Mouse (Mus musculus) embryonic facial prominence, embryonic 11.5 days (tissue): ENCODE measurements at regions not wholly inside any gene's neighbourhood (a gene's known extent, or its start where the extent isn't known, plus 50 kb on each side); places are given as distances from the start of the nearest gene placed in this dataset.

Experiments
- ATAC-seq: fragments of 200-750 bp; cut with Nextera tagmentation; replicated peaks from 2 replicates; pipeline ENCODE4 v1.8.0; 2017; ENCODE audit warnings: low read depth; ENCODE audit not compliant: insufficient number of reproducible peaks, low FRiP score, low TSS enrichment
- DNase-seq: peaks from one replicate; pipeline ENCODE4 v3.0.0-alpha.2; 2015; ENCODE audit warnings: low spot score
- H3K27ac ChIP-seq: fragments of 300-500 bp; sonication (generic); replicated peaks from 2 replicates; pipeline ENCODE4 v1.5.1; 2014; ENCODE audit warnings: mild to moderate bottlenecking, low read depth, low read length, control low read depth
- H3K27me3 ChIP-seq: fragments of 300-500 bp; sonication (generic); 2 replicates; pipeline ENCODE4 v1.6.1; 2014; ENCODE audit warnings: mild to moderate bottlenecking, low read length, moderate library complexity, mixed read lengths; ENCODE audit not compliant: control insufficient read depth, insufficient read depth
- H3K36me3 ChIP-seq: fragments of 300-500 bp; sonication (generic); replicated peaks from 2 replicates; pipeline ENCODE4 v1.6.1; 2014; ENCODE audit warnings: low read depth, mild to moderate bottlenecking, low read length, moderate library complexity, mixed read lengths; ENCODE audit not compliant: control insufficient read depth, insufficient read depth
- H3K4me1 ChIP-seq: fragments of 300-500 bp; sonication (generic); 2 replicates; pipeline ENCODE4 v1.6.1; 2014; ENCODE audit warnings: low read length, mixed read lengths; ENCODE audit not compliant: control insufficient read depth, insufficient read depth
- H3K4me2 ChIP-seq: fragments of 300-500 bp; sonication (generic); 2 replicates; pipeline ENCODE4 v1.6.1; 2014; ENCODE audit warnings: low read depth, mild to moderate bottlenecking, control low read depth, low read length, moderate library complexity
- H3K4me3 ChIP-seq: fragments of 300-500 bp; sonication (generic); 2 replicates; pipeline ENCODE4 v1.5.1; 2014; ENCODE audit warnings: low read depth, low read length, control low read depth
- H3K9ac ChIP-seq: fragments of 300-500 bp; sonication (generic); replicated peaks from 2 replicates; pipeline ENCODE4 v1.6.1; 2014; ENCODE audit warnings: mild to moderate bottlenecking, control low read depth, low read length
- H3K9me3 ChIP-seq: fragments of 300-500 bp; sonication (generic); replicated peaks from 2 replicates; pipeline ENCODE4 v1.6.1; 2016; ENCODE audit warnings: mild to moderate bottlenecking, low read length, inconsistent platforms, mixed read lengths; ENCODE audit not compliant: control insufficient read depth
- WGBS: fragments of 180-500 bp; shearing (Covaris S2); extraction: QIAGEN DNeasy Blood & Tissue Kit; methylation state at CpG from one replicate; pipeline ENCODE4 v1.1.7; 2014; 5-methylcytosine and 5-hydroxymethylcytosine counted together

DNA sequence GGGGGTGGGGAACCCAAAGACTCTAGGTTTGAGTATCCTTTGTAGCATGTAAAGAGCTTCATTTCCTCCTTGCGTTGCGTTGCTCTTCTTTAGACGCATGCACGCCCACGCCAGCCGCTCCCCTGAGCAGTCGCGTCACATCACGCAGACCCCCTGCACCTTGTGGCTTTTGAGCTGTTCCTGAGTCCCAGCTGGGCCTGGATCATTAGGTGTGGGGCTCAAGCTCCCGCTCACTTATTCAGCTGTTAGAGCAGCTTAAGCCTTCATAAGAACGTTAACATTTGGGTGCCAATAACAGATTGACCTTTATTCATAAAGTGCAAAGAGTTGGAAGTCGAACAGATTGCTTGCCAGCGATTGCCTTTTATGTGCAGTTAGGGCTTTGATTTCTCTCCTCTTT, 121.5 kb downstream of the Nkx6-1 start:
- no peak for ATAC-seq
- Histone ChIP-seq H3K27ac (no peak overlapping the region), H3K36me3 (no peaks in the 10 kb centered on the region), H3K9me3 (no peaks in the 10 kb centered on the region), H3K4me3 (no peak overlapping the region), H3K4me1 (no peaks in the 10 kb centered on the region), H3K4me2 (no peak overlapping the region), H3K27me3 (peaks cover 28% of the 10 kb centered on the region), H3K9ac (no peak overlapping the region)
- no peak for DNase-seq
- 13% methylated on average over 13 of the region's 13 CpGs for WGBS

DNA sequence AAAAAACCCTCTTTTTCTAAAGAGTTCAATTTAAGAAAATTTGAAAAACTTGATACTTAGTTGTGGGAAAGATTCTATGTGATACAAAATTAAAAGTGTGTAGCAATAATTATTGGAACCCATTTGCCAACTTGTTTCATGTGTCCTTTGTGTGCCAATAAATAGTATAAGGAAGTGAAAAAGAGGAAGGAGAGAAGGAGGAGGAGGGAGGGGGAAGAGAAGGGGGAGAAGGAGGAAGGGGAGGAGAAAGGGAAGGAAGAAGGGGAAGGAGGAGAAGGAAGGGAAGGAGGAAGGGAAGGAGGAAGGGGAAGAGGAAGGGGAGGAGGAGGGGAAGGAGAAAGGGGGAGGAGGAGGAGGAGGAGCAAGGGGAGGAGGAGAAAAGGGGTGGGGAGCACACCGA, 125.0 kb downstream of the Nkx6-1 start:
- peaks cover 36% of the 10 kb centered on the region for H3K27me3 ChIP-seq
- H3K4me1 ChIP-seq = no peaks in the 10 kb centered on the region
- H3K4me3 ChIP-seq = no peak overlapping the region
- WGBS = 35% methylated on average over 1 of the region's 1 CpGs
- H3K36me3 ChIP-seq = no peaks in the 10 kb centered on the region
- H3K27ac ChIP-seq = no peak overlapping the region
- H3K9me3 ChIP-seq = no peaks in the 10 kb centered on the region
- ATAC-seq = no peak
- no peak for DNase-seq
- no peak overlapping the region for H3K9ac ChIP-seq
- H3K4me2 ChIP-seq = no peak overlapping the region

DNA sequence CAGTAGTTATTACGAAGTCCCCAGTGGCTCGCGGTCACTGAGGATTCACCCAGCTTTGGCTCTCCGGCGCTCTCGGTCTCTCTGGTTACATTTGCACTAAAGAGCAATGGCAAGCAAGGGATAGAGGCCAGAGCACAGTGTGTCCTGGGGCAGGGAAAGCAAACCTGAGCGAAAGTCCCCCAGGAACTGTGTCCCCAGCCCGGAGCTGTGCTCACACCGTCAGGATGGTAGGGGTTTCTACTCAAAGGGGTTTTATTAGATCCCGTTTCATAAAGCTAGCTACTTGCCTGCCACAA, 125.6 kb downstream of the Nkx6-1 start:
- ATAC-seq = no peak
- no peaks in the 10 kb centered on the region for H3K4me1 ChIP-seq
- H3K4me3 ChIP-seq = no peak overlapping the region
- H3K27ac ChIP-seq = no peak overlapping the region
- H3K9me3 ChIP-seq = no peaks in the 10 kb centered on the region
- no peaks in the 10 kb centered on the region for H3K36me3 ChIP-seq
- H3K4me2 ChIP-seq = no peak overlapping the region
- H3K9ac ChIP-seq = no peak overlapping the region
- DNase-seq = no peak
- 3% methylated on average over 10 of the region's 10 CpGs for WGBS
- H3K27me3 ChIP-seq = peaks cover 36% of the 10 kb centered on the region

DNA sequence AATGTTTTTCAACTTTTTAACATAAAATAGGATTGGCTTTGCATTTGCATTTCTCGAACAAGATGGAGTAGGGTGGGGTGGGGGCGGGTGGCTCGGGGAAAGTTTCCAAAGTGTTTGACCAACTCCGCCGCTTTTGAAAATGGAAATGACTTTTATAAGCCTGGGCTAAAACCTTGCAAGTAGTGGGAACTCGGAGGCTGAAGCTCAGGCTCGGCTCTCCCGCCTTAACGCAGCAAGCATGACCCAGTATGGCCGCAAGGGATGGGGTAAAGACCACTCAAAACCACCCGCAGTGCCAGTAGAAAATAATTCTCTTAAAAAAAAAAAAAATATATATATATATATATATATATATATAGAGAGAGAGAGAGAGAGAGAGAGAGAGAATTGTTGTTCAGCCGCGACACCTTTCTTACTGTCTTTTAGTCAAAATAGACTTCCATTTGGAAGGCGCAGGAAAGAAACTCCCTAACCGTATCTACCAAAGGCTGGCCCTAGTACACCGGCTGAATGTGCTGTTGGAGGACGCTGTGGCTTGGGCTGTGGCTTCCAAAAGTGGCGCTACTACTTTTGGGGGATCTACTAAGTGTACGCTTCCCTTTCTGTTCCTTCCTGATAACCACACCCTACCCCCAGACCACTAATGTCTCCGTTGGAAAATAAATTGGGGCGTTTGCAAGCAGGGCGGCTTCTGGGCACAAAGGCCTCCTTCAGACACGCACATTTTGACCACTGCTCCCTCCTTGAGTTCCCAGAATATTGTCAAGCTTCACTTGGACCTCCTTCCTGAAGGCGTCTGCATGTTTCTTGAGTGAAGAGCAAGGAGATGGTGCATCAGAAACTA, 126.2 kb downstream of the Nkx6-1 start:
- no peak overlapping the region for H3K4me3 ChIP-seq
- no peak overlapping the region for H3K4me2 ChIP-seq
- H3K36me3 ChIP-seq = no peaks in the 10 kb centered on the region
- peak; percentile 43 for DNase-seq
- H3K9me3 ChIP-seq = no peaks in the 10 kb centered on the region
- WGBS = 3% methylated on average over 24 of the region's 24 CpGs
- H3K27ac ChIP-seq = no peak overlapping the region
- no peaks in the 10 kb centered on the region for H3K4me1 ChIP-seq
- peaks cover 33% of the 10 kb centered on the region for H3K27me3 ChIP-seq
- ATAC-seq = no peak
- no peak overlapping the region for H3K9ac ChIP-seq

DNA sequence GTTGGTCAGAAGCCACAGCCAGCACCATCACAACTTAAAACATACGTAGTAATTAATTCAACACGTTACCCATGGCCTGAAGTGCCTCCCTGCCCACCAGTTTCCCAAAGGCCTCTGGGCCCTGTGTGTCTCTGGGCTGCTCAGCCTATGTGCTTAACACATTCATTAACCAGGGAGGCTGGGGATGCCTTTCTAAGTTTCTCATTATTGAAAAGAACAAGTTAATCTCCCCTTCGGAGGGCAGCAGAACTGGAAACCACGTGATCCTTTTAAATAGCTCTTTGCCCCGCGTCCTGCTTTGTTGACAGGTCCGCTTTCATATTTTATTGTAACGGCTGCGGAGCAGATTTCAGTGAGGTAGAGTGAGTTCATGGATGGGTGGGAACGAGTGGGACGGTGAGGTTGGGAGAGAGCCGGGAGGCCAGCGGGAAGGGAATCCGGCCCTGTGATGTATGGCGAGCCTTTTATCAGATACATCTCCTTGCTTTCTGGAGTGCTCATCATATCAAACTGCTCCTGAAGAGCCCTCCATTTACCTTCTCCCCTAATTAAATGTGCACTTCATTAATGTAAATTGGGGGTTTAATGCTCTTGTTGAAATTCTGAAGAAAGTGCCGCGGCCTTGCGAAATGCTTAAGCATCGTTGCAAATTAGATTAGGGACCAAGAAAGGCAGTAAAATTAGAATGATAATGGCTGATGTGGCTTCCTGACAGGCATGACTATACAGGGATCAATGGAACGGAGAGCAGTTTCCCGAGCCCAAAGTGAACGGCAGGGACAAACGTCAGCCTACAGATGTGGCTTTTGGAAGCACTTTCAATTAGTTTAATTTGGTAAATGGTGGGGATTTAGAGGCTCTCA, 127.0 kb downstream of the Nkx6-1 start:
- ATAC-seq (0 out of 2 replicates have a peak, but pooled peaks have one; percentile 56), DNase-seq (peak; percentile 42)
- Histone ChIP-seq H3K9me3 (no peaks in the 10 kb centered on the region), H3K27ac (no peak overlapping the region), H3K4me1 (no peaks in the 10 kb centered on the region), H3K4me3 (no peak overlapping the region), H3K36me3 (no peaks in the 10 kb centered on the region), H3K9ac (no peak overlapping the region), H3K27me3 (peaks cover 29% of the 10 kb centered on the region), H3K4me2 (peak overlapping the region; percentile 0; the same call in 1 of the 2 replicates)
- WGBS = 2% methylated on average over 23 of the region's 23 CpGs

DNA sequence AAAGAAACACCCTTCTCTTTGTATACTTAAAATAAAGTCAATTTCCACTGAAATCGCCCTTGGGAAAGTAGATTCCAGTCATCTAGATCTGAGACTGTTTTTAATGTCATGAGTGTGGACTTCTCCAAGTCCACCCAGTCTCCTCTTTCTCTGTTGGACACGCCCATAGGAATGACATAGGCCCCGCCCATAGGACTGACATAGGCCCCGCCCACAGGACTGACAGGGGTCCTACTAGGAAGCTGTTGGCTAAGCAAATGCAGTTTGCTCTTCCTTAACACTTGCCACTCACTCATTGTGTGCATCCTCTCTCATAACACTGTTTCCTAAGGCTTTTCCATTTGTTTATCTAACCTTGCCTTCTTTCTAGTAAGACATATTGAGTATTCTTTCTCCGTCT, 129.3 kb downstream of the Nkx6-1 start:
- no peak overlapping the region for H3K27ac ChIP-seq
- H3K4me2 ChIP-seq = no peak overlapping the region
- no peaks in the 10 kb centered on the region for H3K36me3 ChIP-seq
- DNase-seq = no peak
- H3K27me3 ChIP-seq = peaks cover 15% of the 10 kb centered on the region
- ATAC-seq = no peak
- H3K9ac ChIP-seq = no peak overlapping the region
- no peaks in the 10 kb centered on the region for H3K4me1 ChIP-seq
- H3K4me3 ChIP-seq = no peak overlapping the region
- 57% methylated on average over 5 of the region's 5 CpGs for WGBS
- H3K9me3 ChIP-seq = no peaks in the 10 kb centered on the region

DNA sequence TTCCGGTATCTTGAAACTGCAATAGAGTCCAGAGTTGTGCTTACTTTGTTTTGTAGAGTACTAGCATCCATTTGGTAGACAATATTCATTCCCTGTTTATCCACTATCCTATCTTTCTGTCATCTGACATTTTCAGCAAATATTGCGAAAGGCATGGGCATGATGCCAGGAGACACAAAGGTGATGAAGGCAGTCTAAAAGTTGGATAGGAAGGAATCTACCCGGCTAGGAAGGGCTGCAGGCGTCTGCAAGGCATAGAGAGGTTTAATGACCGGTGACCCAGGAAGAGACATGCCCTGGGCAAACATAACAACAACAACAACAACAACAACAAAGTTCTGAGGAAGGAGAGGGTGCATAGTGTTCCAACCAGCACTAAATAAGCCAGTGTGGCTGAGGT, 139.4 kb downstream of the Nkx6-1 start:
- H3K9me3 ChIP-seq = no peaks in the 10 kb centered on the region
- no peaks in the 10 kb centered on the region for H3K36me3 ChIP-seq
- DNase-seq (no peak), ATAC-seq (no peak)
- no peak overlapping the region for H3K4me2 ChIP-seq
- no peak overlapping the region for H3K9ac ChIP-seq
- H3K4me1 ChIP-seq = no peaks in the 10 kb centered on the region
- WGBS = 56% methylated on average over 5 of the region's 5 CpGs
- H3K4me3 ChIP-seq = no peak overlapping the region
- peaks cover 11% of the 10 kb centered on the region for H3K27me3 ChIP-seq
- no peak overlapping the region for H3K27ac ChIP-seq

DNA sequence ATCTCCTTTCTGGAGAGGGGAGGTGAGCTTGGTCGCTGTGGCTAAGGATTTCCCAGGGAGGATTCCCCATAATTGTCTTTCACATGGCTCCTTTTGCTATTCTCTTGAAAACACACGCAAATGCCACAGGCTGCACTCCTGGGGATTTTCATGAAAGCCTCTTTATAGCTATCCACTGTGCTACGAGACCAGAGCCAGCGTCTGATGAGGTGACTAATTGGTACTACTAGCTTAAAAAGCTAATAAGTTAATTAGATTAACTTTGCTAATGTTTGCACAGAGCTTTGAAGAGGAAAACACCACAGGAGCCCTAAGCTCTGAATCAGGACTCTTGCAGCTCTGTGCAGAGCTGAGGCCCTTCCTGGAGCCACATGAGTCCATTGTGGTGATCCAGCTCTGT, 140.1 kb downstream of the Nkx6-1 start:
- Histone ChIP-seq H3K4me2 (no peak overlapping the region), H3K27me3 (peaks cover 11% of the 10 kb centered on the region)

More for the DNA sequence above, 140.1 kb downstream of the Nkx6-1 start:
- DNase-seq = no peak
- 6% methylated on average over 4 of the region's 4 CpGs for WGBS
- Histone ChIP-seq H3K9me3 (no peaks in the 10 kb centered on the region), H3K4me3 (no peak overlapping the region), H3K36me3 (no peaks in the 10 kb centered on the region), H3K4me1 (no peaks in the 10 kb centered on the region), H3K27ac (no peak overlapping the region), H3K9ac (no peak overlapping the region)
- no peak for ATAC-seq
